Mouse (Mus musculus) adrenal gland, postnatal 0 days (tissue): ENCODE data around the gene Cep350. TPM values are rescaled to one million over a fixed set of nuclear protein-coding genes. Genes with fewer than 3 reads are reported as not detected.

ENCODE experiments used
- polyA plus RNA-seq: library from polyadenylated mRNA; unstranded; fragments of >200 nt; fragmentation: Nextera tagmentation; extraction: Ambion mirVana; gene quantifications from 2 replicates; pipeline ENCODE4 v1.2.1, GENCODE M21; 2015

Gene Cep350
- polyA plus RNA-seq: 3.7 and 6.8 TPM in 2 replicates

GRCm38 (mm10) chr1:155973068-155973718 lies at the start of gene Cep350:
TSS of gene Cep350 (minus strand) at chr1:155973255.

GRCm38 (mm10) chr1:155812581-155813499 lies 160.2 kb downstream of the Cep350 start, which contains the start of gene Qsox1:
TSS of gene Qsox1 (minus strand) at chr1:155812889.

Other genes with a start within 250 kb of the Cep350 start
- gene Lhx4, start 221.6 kb downstream of the Cep350 start, polyA plus RNA-seq: not detected in 2 replicates
- gene Qsox1, start 160.4 kb downstream of the Cep350 start, polyA plus RNA-seq: 36.6 and 51.1 TPM in 2 replicates
- gene Tor1aip2, start 62.1 kb upstream of the Cep350 start, polyA plus RNA-seq: 56.3 and 95.9 TPM in 2 replicates
- 53.9 and 74.3 TPM in 2 replicates for gene Tor1aip1, start 63.2 kb upstream of the Cep350 start, polyA plus RNA-seq
- gene Fam163a, start 231.8 kb upstream of the Cep350 start, polyA plus RNA-seq: 11.1 and 14.9 TPM in 2 replicates